In genomic region chr17:6554243-6554642, GRCm38 (mm10) we compare ENCODE assay signal across 7 mouse cellular contexts. TPM values are rescaled to one million over a fixed set of nuclear protein-coding genes. Genes with fewer than 3 reads are reported as not detected.
DNase-seq lines count a peak whose midpoint lies in the region; ATAC-seq lines count a peak whose summit lies in the region.
"Not testable (repeated sequence)": the region's sequence is repeated elsewhere in the genome, so short reads cannot be mapped to it uniquely, and the experiment has no call there.

No protein-coding gene starts in this region.

- not testable (repeated sequence) for H3K9ac ChIP-seq in forebrain, embryonic 11.5 days (ENCODE audit: low read length); heart, embryonic 11.5 days (ENCODE audit: low read depth, low read length); hindbrain, embryonic 13.5 days; intestine, embryonic 16.5 days (ENCODE audit: low read depth, low read length); kidney, embryonic 16.5 days (replicated peaks; ENCODE audit: low read length); lung, embryonic 15.5 days; neural tube, embryonic 11.5 days (ENCODE audit: low read length)

- H3K4me1 ChIP-seq in forebrain, embryonic 11.5 days (replicated peaks; ENCODE audit: control insufficient read depth, insufficient read depth, low read length); heart, embryonic 11.5 days (ENCODE audit: control insufficient read depth, insufficient read depth, low read length); hindbrain, embryonic 13.5 days (replicated peaks); intestine, embryonic 16.5 days (ENCODE audit: control insufficient read depth, insufficient read depth, low read length); kidney, embryonic 16.5 days (ENCODE audit: insufficient read depth, low read length); lung, embryonic 15.5 days; neural tube, embryonic 11.5 days (ENCODE audit: control insufficient read depth, insufficient read depth, low read length): not testable (repeated sequence)

- H3K27ac ChIP-seq in forebrain, embryonic 11.5 days (ENCODE audit: low read depth, low read length); heart, embryonic 11.5 days (ENCODE audit: low read depth, low read length); hindbrain, embryonic 13.5 days; intestine, embryonic 16.5 days (ENCODE audit: low read length); kidney, embryonic 16.5 days (ENCODE audit: low read length); lung, embryonic 15.5 days; neural tube, embryonic 11.5 days (ENCODE audit: low read depth, low read length): not testable (repeated sequence)

- not testable (repeated sequence) for H3K4me2 ChIP-seq in forebrain, embryonic 11.5 days (ENCODE audit: low read depth, low read length, severe bottlenecking); heart, embryonic 11.5 days; hindbrain, embryonic 13.5 days; intestine, embryonic 16.5 days (ENCODE audit: low read depth, low read length); kidney, embryonic 16.5 days (replicated peaks; ENCODE audit: low read depth, low read length); lung, embryonic 15.5 days; neural tube, embryonic 11.5 days (ENCODE audit: low read depth)

- not testable (repeated sequence) for DNase-seq in forebrain, embryonic 11.5 days (ENCODE audit: low spot score); neural tube, embryonic 11.5 days (ENCODE audit: low spot score)

- not testable (repeated sequence) for H3K36me3 ChIP-seq in forebrain, embryonic 11.5 days (ENCODE audit: control insufficient read depth, insufficient read depth, low read length); heart, embryonic 11.5 days (ENCODE audit: control insufficient read depth, insufficient read depth, low read length); hindbrain, embryonic 13.5 days; intestine, embryonic 16.5 days (ENCODE audit: control insufficient read depth, insufficient read depth, low read length); kidney, embryonic 16.5 days (ENCODE audit: insufficient read depth, low read length); lung, embryonic 15.5 days; neural tube, embryonic 11.5 days (ENCODE audit: control insufficient read depth, insufficient read depth, low read length)

- WGBS in forebrain, embryonic 11.5 days, result no CpG with 5 or more reads among the region's 5 CpGs
- no CpG with 5 or more reads among the region's 5 CpGs for WGBS in heart, embryonic 11.5 days (ENCODE audit: insufficient replicate concordance)
- WGBS in hindbrain, embryonic 13.5 days, result no CpG with 5 or more reads among the region's 5 CpGs
- WGBS in intestine, embryonic 16.5 days, result no CpG with 5 or more reads among the region's 5 CpGs
- WGBS in kidney, embryonic 16.5 days, result no CpG with 5 or more reads among the region's 5 CpGs
- WGBS in lung, embryonic 15.5 days, result no CpG with 5 or more reads among the region's 5 CpGs
- WGBS in neural tube, embryonic 11.5 days, result no CpG with 5 or more reads among the region's 5 CpGs

- not testable (repeated sequence) for H3K4me3 ChIP-seq in forebrain, embryonic 11.5 days (ENCODE audit: low read depth, low read length); heart, embryonic 11.5 days (ENCODE audit: low read depth, low read length); hindbrain, embryonic 13.5 days; intestine, embryonic 16.5 days (ENCODE audit: low read length); kidney, embryonic 16.5 days (ENCODE audit: low read length); lung, embryonic 15.5 days; neural tube, embryonic 11.5 days (ENCODE audit: low read depth, low read length)

- H3K27me3 ChIP-seq in forebrain, embryonic 11.5 days (ENCODE audit: control insufficient read depth, insufficient read depth, low read length); heart, embryonic 11.5 days (ENCODE audit: control insufficient read depth, insufficient read depth, low read length); hindbrain, embryonic 13.5 days; intestine, embryonic 16.5 days (replicated peaks; ENCODE audit: control insufficient read depth, insufficient read depth, low read length); kidney, embryonic 16.5 days (ENCODE audit: insufficient read depth, low read length); lung, embryonic 15.5 days; neural tube, embryonic 11.5 days (ENCODE audit: control insufficient read depth, insufficient read depth, low read length): not testable (repeated sequence)

- H3K9me3 ChIP-seq in forebrain, embryonic 11.5 days (ENCODE audit: control insufficient read depth, low read length); heart, embryonic 11.5 days (replicated peaks; ENCODE audit: control insufficient read depth, low read length); hindbrain, embryonic 13.5 days; intestine, embryonic 16.5 days (ENCODE audit: control insufficient read depth, low read length); kidney, embryonic 16.5 days (ENCODE audit: low read length); lung, embryonic 15.5 days; neural tube, embryonic 11.5 days (ENCODE audit: control insufficient read depth, low read length): not testable (repeated sequence)

- peak; percentile 51; the same call in 1 of the 2 replicates for ATAC-seq in forebrain, embryonic 11.5 days (replicated peaks; ENCODE audit: low FRiP score)
- ATAC-seq in heart, embryonic 11.5 days (replicated peaks; ENCODE audit: insufficient number of reproducible peaks, low FRiP score, low TSS enrichment), result 0 out of 2 replicates have a peak, but pooled peaks have one; percentile 15
- ATAC-seq in hindbrain, embryonic 13.5 days (ENCODE audit: low FRiP score), result peak; percentile 12; the same call in 1 of the 2 replicates
- peak; percentile 52; the same call in 1 of the 2 replicates for ATAC-seq in intestine, embryonic 16.5 days
- 0 out of 2 replicates have a peak, but pooled peaks have one; percentile 37 for ATAC-seq in kidney, embryonic 16.5 days (ENCODE audit: low FRiP score, low TSS enrichment)
- ATAC-seq in lung, embryonic 15.5 days (ENCODE audit: borderline replicate concordance, extremely low read depth, low FRiP score, low TSS enrichment), result 0 out of 2 replicates have a peak, but pooled peaks have one; percentile 12
- ATAC-seq in neural tube, embryonic 11.5 days (ENCODE audit: insufficient read depth, low FRiP score, low TSS enrichment), result 0 out of 2 replicates have a peak, but pooled peaks have one; percentile 17

RNA-seq across cellular contexts. Expression of gene Dynlt1c, which starts 47.2 kb away (rescaled TPM):
- 26.0 and 36.5 TPM in 2 replicates for polyA plus RNA-seq in forebrain, embryonic 11.5 days (2014; fragmentation: Nextera tagmentation; extraction: Ambion mirVana)
- polyA plus RNA-seq in heart, embryonic 11.5 days (2014; fragmentation: Nextera tagmentation; extraction: Ambion mirVana), result 18.1 and 25.8 TPM in 2 replicates
- polyA plus RNA-seq in hindbrain, embryonic 13.5 days (2015; fragmentation: Nextera tagmentation; extraction: Ambion mirVana), result 73.6 and 86.6 TPM in 2 replicates
- polyA plus RNA-seq in intestine, embryonic 16.5 days (2015; fragmentation: Nextera tagmentation; extraction: Ambion mirVana), result 29.8 and 33.1 TPM in 2 replicates
- 38.4 and 47.6 TPM in 2 replicates for polyA plus RNA-seq in kidney, embryonic 16.5 days (2015; fragmentation: Nextera tagmentation; extraction: Ambion mirVana)
- 34.2 and 36.9 TPM in 2 replicates for polyA plus RNA-seq in lung, embryonic 15.5 days (2015; fragmentation: Nextera tagmentation; extraction: Ambion mirVana)
- polyA plus RNA-seq in neural tube, embryonic 11.5 days (2014; fragmentation: Nextera tagmentation; extraction: Ambion mirVana), result 29.8 and 39.6 TPM in 2 replicates
